Mouse (Mus musculus) R1 (cell line): Measurements from ENCODE around the gene Klc3.

Experiments
- DNase-seq: peaks from one replicate; pipeline ENCODE4 v3.0.0-alpha.2; 2018; ENCODE audit warnings: low read depth, low spot score

Klc3 gene

DNA sequence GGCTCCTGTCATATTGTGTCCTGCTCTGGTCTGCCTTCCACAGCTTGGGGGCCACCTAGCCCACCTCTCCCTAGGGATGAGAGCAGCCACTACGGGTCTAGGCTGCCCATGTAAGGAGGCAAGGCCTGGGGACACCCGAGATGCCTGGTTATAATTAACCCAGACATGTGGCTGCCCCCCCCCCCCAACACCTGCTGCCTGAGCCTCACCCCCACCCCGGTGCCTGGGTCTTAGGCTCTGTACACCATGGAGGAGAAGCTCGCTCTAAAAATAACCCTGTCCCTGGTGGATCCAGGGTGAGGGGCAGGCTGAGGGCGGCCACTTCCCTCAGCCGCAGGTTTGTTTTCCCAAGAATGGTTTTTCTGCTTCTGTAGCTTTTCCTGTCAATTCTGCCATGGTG lies 5.8 kb upstream of the Klc3 start:
- no peak for DNase-seq

GRCm38 (mm10) chr7:19405417-19405816 lies 1.5 kb upstream of the Klc3 start:
- DNase-seq, result peak; percentile 75

DNA sequence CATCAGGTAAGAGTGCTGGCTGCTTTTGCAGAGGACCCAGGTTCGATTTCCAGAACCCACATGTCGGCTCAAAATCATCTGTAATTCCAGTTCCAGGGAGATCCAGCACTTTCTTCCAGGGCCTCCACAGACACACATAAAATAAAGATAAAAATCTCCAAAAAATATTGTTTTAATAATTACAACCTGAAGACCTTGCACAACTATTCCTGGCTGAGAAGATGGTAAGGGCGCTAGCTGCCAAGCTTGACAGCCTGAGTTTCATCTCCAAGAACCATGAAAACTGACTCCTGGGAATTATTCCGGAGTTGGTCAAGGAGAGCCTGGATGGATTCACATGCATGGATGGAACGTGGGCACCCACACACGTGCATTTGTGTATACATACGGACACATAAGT lies 572 bp upstream of the Klc3 start, which contains the start of gene Ckm:
TSS of gene Ckm (plus strand) at position 301 of the 400 bp plus-strand sequence.
- DNase-seq, result no peak

DNA sequence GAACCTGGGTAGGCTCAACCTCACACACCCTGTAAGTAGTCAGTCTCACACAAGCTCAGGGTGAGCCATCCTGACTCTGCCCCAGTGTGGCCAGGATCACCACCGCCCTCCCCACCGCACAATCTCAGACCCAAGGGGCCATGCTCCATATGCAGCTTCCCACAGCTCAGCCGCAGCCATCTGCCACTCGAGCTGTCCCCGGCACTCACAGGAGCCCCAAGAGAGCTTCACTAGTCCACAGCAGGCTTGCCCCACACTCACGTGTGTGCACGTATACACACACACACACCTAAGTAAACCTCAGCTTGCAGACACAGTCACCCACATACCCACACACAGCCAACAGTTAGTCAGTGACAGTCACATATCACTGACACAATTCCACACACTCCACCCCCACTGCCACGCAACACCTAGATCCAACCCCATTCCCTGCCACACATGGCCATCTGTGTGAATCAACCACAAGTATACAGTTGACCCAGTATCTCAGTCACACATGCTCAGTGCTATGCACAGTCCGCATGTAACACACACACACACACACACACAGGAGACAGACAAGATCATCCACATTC lies 1.3 kb downstream of the Klc3 start:
- DNase-seq, result no peak

DNA sequence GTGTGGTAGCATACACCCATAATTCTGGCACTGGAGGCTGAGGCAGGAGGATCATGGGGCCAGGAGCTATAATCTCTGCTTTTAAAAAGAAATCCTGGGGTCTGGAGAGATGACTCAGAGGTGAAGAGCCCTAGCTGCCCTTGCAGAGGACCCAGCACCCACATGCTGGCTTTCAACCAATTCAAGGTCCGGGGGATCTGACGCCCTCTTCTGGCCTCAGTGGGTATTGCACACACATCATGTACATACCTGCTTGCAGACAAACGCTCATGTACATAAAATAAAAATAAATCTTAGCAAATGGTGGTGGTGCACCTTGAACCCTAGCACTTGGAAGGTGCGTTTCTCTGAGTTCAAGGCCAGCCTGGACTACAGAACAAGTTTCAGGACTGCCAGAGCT lies 3.0 kb downstream of the Klc3 start:
- peak; percentile 83 for DNase-seq

DNA sequence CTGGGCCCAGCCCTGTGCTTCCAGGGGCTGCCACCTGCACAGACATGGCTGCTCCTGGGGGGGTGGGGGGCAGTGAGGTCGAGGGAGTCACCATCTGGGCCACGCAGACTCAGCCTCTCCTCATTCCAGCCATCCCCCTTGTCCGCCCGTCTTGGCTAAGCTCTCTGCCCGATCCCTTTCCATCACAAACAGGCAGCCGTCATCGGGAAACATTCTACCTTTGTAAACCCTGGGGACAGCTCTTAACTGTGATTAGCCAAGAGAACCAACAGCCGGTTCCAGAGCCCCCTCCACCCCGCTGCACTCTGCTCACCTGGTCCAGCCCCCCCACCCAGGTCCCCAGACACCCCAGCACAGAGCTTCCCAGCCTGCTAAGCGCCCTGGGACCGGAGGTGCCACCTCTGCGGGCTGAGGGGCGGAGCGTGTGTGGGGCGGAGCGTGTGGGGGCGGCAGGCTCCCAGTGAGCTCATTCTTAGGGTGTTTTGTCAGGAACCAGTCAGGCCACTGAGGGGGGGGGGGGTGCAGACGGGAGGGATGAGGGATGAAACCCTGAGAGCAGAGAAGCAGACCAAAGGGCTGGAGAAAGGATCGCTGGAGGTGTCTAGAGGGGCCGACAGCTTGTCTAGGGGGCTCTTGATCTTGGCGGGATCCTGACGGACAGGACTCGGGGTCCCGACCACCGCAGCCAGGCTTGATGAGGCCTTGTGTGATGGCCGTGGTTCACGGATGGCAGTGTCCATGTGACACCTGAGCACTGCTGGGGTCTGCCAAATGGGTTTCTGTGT lies 4.2 kb downstream of the Klc3 start:
- DNase-seq, result peak; percentile 75

DNA sequence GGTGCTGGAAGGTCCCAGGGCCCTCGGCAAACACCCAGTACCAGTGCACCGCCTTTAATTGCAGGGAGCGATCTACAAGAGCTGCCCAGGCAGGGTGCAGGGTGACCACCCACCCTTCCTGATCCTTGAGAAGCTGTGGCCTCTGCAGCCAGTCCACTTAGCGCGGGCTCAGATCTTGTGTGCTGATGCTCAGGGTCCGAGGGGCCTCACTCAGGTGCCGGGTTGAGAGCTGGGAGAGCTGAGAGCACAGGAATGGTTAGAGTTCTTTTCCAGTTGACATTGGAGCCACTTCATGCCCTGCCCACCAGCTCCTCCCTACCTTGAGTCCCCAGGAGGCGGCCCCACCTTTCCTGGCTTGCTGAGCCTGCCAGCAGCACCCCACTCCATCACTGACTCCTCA lies 9.4 kb downstream of the Klc3 start:
- no peak for DNase-seq

- DNase-seq, result no peak
These were observed 15.0 kb downstream of the Klc3 start for GRCm38 (mm10) chr7:19388699-19389413.

GRCm38 (mm10) chr7:19383708-19384107 lies 20.2 kb downstream of the Klc3 start:
- DNase-seq, result no peak

- no peak for DNase-seq
These were observed 21.8 kb downstream of the Klc3 start for GRCm38 (mm10) chr7:19382166-19382541.

- DNase-seq, result peak; percentile 99
These were observed 22.3 kb downstream of the Klc3 start, which contains the start of gene Ercc2 for GRCm38 (mm10) chr7:19381377-19382165. Gene Ercc2, plus strand, starts transcription at chr7:19382010.

- DNase-seq, result no peak
These were observed 25.9 kb downstream of the Klc3 start for GRCm38 (mm10) chr7:19378049-19378448.

DNA sequence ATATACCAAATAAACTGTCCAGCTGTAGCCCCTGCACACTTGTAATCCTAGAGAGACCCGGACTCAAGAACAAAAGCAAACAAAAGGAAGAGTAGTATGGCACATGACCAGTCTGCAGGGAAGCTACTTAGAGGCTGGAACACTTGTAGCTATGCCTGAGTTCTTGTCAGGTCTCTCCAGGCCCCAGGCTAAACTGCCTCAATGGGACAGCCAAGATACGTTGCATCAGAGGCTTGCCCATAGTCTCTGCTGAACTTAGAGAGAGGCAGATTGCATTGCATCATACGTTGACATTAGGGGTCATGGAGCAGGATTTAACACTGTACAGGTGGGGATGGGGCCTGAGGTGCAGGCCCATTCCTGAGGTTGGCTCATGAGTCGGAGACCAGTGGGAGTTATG lies 27.9 kb downstream of the Klc3 start:
- no peak for DNase-seq

DNA sequence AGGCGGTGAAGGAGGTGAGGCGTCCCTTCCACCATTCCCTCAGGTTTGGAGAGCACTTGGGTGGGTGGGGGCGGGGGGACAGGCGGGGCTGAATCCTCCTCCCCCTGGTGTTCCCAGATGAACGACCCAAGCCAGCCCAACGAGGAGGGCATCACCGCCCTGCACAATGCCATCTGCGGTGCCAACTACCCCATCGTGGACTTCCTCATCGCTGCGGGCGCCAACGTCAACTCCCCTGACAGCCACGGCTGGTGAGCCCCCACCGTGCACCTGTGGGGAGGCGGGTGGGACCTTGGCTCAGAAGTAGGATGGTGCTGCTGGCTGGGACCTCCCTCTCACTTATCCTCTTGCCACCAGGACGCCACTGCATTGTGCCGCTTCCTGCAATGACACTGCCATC lies 28.5 kb downstream of the Klc3 start:
- no peak for DNase-seq

DNA sequence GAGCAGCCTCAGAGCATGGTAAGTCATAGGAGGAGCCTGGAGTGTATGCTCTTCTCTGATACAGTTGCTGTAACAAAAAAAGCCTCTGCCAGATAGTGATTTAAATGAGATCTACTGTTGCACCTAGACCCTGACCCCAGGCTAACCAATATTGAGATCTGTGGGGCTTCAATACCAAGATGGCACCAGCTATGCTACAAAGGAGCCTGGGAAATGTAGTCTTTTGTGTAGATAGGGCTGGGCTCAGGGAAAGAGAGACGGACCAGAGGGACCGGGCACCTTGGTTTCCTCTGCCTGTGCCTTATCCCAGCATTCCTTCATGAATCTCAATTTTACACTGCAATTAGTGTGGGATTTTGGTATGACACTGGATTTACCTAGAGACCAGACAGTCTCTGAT lies 30.5 kb downstream of the Klc3 start:
- peak; percentile 46 for DNase-seq

DNA sequence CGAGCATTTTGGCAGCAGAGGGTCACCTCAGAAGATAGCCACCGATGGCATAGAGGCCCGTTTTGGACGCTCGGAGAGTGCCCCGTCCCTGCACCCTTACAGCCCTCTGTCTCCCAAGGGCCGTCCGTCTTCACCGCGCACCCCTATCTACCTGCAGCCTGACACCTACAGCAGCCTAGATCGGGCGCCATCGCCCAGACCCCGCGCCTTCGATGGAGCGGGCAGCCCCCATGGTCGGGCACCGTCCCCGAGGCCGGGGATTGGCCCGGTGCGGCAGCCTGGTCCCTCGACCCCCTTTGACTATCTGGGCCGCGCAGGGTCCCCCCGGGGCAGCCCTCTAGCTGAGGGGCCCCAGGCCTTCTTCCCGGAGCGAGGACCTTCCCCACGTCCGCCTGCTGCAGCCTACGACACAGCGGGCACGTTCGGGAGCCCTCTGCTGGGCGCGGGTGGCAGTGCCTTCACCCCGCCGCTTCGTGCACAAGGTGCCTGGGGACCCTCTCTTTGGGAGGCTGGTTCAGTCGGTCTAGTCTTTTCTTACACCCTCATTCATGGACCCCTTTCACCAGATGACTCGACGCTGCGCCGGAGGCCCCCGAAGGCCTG lies 34.0 kb downstream of the Klc3 start:
- no peak for DNase-seq

DNA sequence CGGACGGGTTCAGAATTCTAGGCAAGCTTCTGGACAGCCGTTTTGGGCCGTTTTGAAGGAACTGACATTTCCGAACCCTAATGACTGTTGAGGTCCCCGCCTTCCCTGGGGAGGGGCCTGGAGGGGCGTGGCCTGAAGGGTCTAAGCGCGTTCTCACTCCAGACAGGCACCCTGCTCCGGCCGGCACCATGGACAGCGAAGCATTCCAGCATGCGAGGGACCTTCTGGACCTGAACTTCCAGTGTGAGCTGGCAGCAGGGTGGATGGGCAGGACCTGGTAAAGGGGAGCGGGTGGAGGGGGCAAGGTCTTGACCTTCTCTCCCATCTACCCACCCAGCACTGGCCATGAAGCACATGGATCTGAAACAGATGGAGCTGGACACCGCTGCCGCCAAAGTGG lies 35.5 kb downstream of the Klc3 start:
- peak; percentile 85 for DNase-seq

DNA sequence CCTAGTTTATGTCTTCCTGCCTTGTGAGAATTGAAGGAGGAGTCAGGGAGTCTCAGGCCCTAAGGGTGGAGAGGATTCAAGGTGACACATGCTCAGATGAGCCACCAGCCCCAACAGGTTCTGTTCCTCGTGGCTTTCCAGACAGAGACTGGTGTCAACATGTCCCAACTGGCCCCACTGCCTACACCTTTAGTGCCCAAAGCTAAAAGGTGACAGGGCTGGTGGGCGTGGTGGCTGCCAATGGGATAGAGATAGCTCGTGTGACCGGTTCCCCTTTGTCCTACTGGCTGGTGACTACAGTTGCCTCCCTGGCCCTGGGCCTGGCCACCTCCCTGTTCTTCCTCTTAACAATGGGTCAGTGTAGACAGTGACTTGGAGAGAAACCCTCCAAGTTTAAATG lies 38.5 kb downstream of the Klc3 start:
- DNase-seq, result no peak

DNA sequence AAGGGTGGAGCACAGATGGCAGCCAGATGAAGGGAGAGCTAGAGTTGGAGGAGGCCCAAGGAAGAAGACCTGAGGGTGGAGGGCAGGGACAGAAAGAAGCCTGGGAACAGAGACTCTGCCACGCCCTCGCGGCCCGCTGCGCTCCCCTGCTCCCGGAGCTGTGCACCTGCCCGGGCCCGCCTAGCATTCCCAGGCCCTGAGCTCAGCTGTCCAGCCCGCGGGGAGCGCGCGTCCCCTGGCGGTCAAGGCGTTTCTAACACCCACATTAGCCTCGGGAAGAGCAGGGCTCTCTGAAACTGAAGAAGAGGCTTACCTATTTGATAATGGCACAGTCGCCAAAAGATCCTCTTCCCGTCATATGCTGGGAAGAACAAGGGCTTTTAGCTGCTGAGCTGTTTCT lies 40.0 kb downstream of the Klc3 start:
- DNase-seq, result peak; percentile 90

GRCm38 (mm10) chr7:19362276-19362675 lies 41.6 kb downstream of the Klc3 start:
- no peak for DNase-seq

DNA sequence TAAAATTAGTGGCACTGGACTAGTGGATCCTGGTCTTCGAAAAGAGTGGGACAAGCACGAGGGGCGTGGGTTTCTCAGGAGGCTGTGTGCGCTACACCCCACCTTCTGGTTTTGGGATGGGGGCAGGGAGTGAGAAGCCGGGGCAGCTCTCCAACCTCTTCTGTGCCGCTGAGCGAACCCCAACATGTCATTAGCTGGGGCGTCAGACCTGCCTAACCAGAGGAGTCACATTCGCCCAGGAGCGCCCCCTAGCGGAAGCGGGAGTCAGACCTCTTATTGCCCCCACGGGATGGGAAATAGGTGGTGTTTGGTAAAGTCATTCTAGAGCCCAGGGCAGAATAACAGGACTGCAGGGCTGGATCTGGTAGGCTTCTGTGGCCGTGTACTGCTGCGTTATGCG lies 42.2 kb downstream of the Klc3 start:
- peak; percentile 80 for DNase-seq

GRCm38 (mm10) chr7:19360944-19361343 lies 43.0 kb downstream of the Klc3 start:
- DNase-seq, result peak; percentile 94
